Mouse (Mus musculus) heart, embryonic 14.5 days (tissue): ENCODE results near the gene B2m. TPM values are rescaled to one million over a fixed set of nuclear protein-coding genes. Genes with fewer than 3 reads are reported as not detected.

Source experiments
- ATAC-seq: fragments of 200-750 bp; cut with Nextera tagmentation; 2 replicates; pipeline ENCODE4 v1.8.0; 2017; ENCODE audit warnings: low read depth, moderate TSS enrichment; ENCODE audit not compliant: insufficient number of reproducible peaks, insufficient read depth, low FRiP score
- H3K27ac ChIP-seq, 2 experiments: fragments of 200-500 bp in 1 of 2; fragments of 300-500 bp in 1 of 2; sonication (generic) in 1 of 2; replicated peaks in 1 of 2; 2 replicates each; pipeline ENCODE4 v1.5.1; 2012 to 2014; ENCODE audit warnings: low read depth in 2 of 2, low read length in 2 of 2, control low read depth in 1 of 2, mild to moderate bottlenecking in 1 of 2, mixed read lengths in 1 of 2; ENCODE audit not compliant: control insufficient read depth in 1 of 2, insufficient read depth in 1 of 2
- H3K27me3 ChIP-seq: fragments of 300-500 bp; sonication (generic); 2 replicates; pipeline ENCODE4 v1.6.1; 2014; ENCODE audit warnings: mild to moderate bottlenecking, low read length, control low read depth; ENCODE audit not compliant: control insufficient read depth, insufficient read depth
- H3K36me3 ChIP-seq: fragments of 300-500 bp; sonication (generic); 2 replicates; pipeline ENCODE4 v1.6.1; 2014; ENCODE audit warnings: mild to moderate bottlenecking, control low read depth, low read length, mixed read lengths; ENCODE audit not compliant: control insufficient read depth, insufficient read depth
- H3K4me1 ChIP-seq, 2 experiments: fragments of 200-500 bp in 1 of 2; fragments of 300-500 bp in 1 of 2; sonication (generic) in 1 of 2; 2 replicates each; pipeline ENCODE4 v1.6.1; 2012 to 2014; ENCODE audit warnings: low read length in 2 of 2, control low read depth in 1 of 2, mixed read lengths in 1 of 2; ENCODE audit not compliant: control insufficient read depth in 2 of 2, insufficient read depth in 2 of 2
- H3K4me2 ChIP-seq: fragments of 300-500 bp; sonication (generic); 2 replicates; pipeline ENCODE4 v1.6.1; 2014; ENCODE audit warnings: mild to moderate bottlenecking, low read length
- H3K4me3 ChIP-seq, 2 experiments: fragments of 200-500 bp in 1 of 2; fragments of 300-500 bp in 1 of 2; sonication (generic) in 1 of 2; 2 replicates each; pipeline ENCODE4 v1.5.1; 2012 to 2014; ENCODE audit warnings: low read length in 2 of 2, mild to moderate bottlenecking in 2 of 2, control low read depth in 1 of 2, low read depth in 1 of 2, moderate library complexity in 1 of 2; ENCODE audit not compliant: control insufficient read depth in 1 of 2, insufficient read depth in 1 of 2
- H3K9ac ChIP-seq: fragments of 300-500 bp; sonication (generic); 2 replicates; pipeline ENCODE4 v1.6.1; 2014; ENCODE audit warnings: mild to moderate bottlenecking, low read length
- H3K9me3 ChIP-seq: fragments of 300-500 bp; sonication (generic); 2 replicates; pipeline ENCODE4 v1.6.1; 2016; ENCODE audit warnings: low read length, control low read depth; ENCODE audit not compliant: control insufficient read depth
- WGBS: fragments of 180-500 bp; shearing (Covaris S2); extraction: QIAGEN DNeasy Blood & Tissue Kit; methylation state at CpG from one replicate; pipeline ENCODE4 v1.1.7; 2014; 5-methylcytosine and 5-hydroxymethylcytosine counted together
- polyA plus RNA-seq: library from polyadenylated mRNA; unstranded; fragments of >200 nt; fragmentation: Nextera tagmentation; extraction: Ambion mirVana; gene quantifications from 2 replicates; pipeline ENCODE4 v1.2.1, GENCODE M21; 2014

The B2m gene
- polyA plus RNA-seq, 1 experiment from 2014 or later: 299 TPM

DNA sequence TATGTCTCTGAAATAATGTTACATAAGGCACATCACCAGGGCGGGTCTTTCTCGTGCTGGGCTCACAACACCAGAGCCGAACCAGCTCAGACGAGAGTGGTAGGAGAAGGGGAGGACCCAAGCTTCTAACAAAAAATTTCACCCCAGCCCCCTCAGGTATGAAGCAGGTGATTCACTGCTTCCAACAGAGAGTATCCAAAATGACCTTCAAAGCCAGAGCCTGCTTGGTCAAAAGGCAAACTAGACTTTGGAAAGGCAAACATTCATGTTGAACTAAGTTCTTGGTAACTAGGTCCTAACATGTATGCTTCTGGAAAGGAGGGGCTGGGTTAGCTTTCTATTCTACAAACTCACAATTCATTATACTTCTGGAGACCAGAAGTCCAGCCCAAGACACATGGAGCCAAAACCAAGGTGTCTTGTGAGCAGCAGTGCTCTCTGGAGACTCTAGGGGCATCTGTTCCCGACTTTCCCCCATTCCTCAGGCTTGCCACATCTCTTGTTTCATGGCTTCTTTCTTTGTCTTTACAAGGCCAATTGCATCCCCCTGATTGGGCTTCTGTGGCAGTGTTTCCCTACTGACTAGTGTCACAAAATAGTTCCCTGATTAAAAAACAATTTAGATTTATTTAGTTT lies 6.0 kb upstream of the B2m start:
- H3K27ac ChIP-seq: no peak overlapping the region
- no peak overlapping the region for H3K4me2 ChIP-seq
- H3K4me1 ChIP-seq: 0 out of 4 replicates have a peak, but pooled peaks cover 0 to under 1% of the 10 kb centered on the region in 2 experiments
- WGBS: 66% methylated on average over 5 of the region's 5 CpGs
- H3K9ac ChIP-seq: no peak overlapping the region
- H3K27me3 ChIP-seq: no peaks in the 10 kb centered on the region
- ATAC-seq: no peak
- H3K9me3 ChIP-seq: no peaks in the 10 kb centered on the region
- H3K36me3 ChIP-seq: no peaks in the 10 kb centered on the region
- H3K4me3 ChIP-seq: no peak overlapping the region

GRCm38 (mm10) chr2:122143111-122143510 lies 4.4 kb upstream of the B2m start:
- Histone ChIP-seq H3K36me3 (no peaks in the 10 kb centered on the region), H3K9me3 (no peaks in the 10 kb centered on the region), H3K4me2 (no peak overlapping the region), H3K27ac (no peak overlapping the region), H3K27me3 (no peaks in the 10 kb centered on the region), H3K4me3 (no peak overlapping the region), H3K4me1 (0 out of 4 replicates have a peak, but pooled peaks cover 0 to 8% of the 10 kb centered on the region in 2 experiments), H3K9ac (no peak overlapping the region)
- 82% methylated on average over 3 of the region's 3 CpGs for WGBS
- ATAC-seq: no peak

DNA sequence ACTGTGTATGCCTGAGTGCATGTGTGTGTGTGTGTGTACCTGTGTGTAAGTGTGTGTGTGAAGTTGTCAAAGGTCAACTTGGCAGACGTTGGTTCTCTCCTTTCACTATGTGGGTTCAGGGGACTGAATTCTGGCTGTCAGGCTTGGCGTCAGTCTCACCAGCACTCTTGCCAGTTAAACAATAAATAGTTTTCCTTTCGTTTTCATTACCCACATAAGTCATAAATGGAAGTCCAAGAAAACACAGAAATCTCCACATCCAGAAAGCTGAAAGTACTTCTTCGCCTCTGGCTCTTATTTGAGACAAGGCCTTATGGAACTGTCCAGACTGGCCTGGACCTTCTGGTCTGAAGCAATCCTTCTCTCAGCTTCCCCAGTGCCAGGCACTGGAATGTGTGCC lies 1.7 kb upstream of the B2m start:
- 74% methylated on average over 4 of the region's 4 CpGs for WGBS
- Histone ChIP-seq H3K9me3 (no peaks in the 10 kb centered on the region), H3K9ac (no peak overlapping the region), H3K4me3 (no peak overlapping the region), H3K4me2 (no peak overlapping the region), H3K4me1 (peaks cover 0 to 19% of the 10 kb centered on the region in 2 experiments; a peak in 1 of 4 replicates), H3K36me3 (no peaks in the 10 kb centered on the region), H3K27ac (no peak overlapping the region), H3K27me3 (no peaks in the 10 kb centered on the region)
- no peak for ATAC-seq

- peaks cover 9% of the 10 kb centered on the region for H3K36me3 ChIP-seq
- no peak overlapping the region for H3K4me3 ChIP-seq
- H3K27me3 ChIP-seq: no peaks in the 10 kb centered on the region
- no peaks in the 10 kb centered on the region for H3K9me3 ChIP-seq
- no peak overlapping the region; the same call in 1 of the 2 replicates for H3K9ac ChIP-seq
- WGBS: 38% methylated on average over 6 of the region's 6 CpGs
- peak overlapping the region; percentile 66 to 71 for H3K27ac ChIP-seq
- peaks cover 0 to 19% of the 10 kb centered on the region in 2 experiments; a peak in 1 of 4 replicates for H3K4me1 ChIP-seq
- peak overlapping the region; percentile 68 for H3K4me2 ChIP-seq
- no peak for ATAC-seq
These were observed 799 bp upstream of the B2m start for GRCm38 (mm10) chr2:122146687-122147086.

DNA sequence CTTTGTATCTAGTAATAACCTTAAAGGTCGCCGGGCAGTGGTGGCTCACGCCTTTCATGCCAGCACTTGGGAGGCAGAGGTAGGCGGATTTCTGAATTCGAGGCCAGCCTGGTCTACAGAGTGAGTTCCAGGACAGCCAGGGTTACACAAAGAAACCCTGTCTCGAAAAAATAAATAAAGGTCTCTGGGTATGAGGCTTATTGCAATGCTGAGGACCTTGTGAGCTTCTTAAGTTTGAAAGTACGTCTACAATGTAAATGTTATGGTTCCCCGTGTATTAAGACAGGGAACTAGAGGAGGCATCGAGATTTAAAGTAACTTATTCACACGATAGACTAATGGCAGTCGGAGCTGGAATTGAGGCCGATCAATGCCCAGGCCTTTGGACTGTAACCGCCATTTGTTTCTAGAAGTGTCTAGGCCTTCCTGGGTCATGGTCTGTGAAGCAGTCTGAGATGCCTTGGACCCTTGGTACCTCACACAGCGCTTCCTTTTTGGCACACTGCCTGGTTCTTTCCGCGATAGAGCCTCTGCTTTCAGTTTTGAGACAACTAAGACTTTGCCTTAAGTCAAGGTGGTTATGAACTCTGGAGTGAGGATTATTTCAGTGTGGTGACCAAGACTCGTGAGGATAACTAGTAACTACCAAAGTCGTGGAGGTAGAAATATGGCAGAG lies 894 bp downstream of the B2m start:
- Histone ChIP-seq H3K4me3 (peak overlapping the region; percentile 55 to 80), H3K27me3 (no peaks in the 10 kb centered on the region), H3K4me1 (peaks cover 0 to 19% of the 10 kb centered on the region in 2 experiments; a peak in 1 of 4 replicates), H3K4me2 (peak overlapping the region; percentile 68), H3K36me3 (peaks cover 17% of the 10 kb centered on the region), H3K27ac (peak overlapping the region; percentile 79; a peak in 2 of 4 replicates), H3K9ac (peak overlapping the region; percentile 82), H3K9me3 (no peaks in the 10 kb centered on the region)
- WGBS: 36% methylated on average over 18 of the region's 18 CpGs
- no peak for ATAC-seq

DNA sequence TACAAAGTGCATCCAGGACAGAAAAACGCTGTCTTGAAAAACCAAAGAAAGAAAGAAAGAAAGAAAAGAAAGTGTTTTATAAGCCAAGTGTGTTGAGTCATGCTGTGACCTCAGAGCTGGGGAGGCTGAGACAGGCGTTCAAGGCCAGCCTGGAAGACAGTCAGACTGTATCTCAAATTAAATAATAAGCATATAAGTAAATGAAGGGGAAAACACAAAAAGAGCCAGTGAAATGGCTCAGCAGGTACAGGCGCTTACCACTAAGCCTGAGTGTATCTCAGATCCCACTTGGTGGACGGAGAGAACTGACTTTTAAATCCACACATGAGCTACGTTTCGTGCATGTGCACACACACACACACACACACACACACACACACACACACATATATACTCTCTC lies 1.8 kb downstream of the B2m start:
- ATAC-seq: no peak
- Histone ChIP-seq H3K9me3 (no peaks in the 10 kb centered on the region), H3K4me1 (peaks cover 0 to 19% of the 10 kb centered on the region in 2 experiments; a peak in 1 of 4 replicates), H3K27me3 (no peaks in the 10 kb centered on the region), H3K27ac (no peak overlapping the region), H3K9ac (no peak overlapping the region), H3K4me2 (peak overlapping the region; percentile 68), H3K36me3 (peaks cover 17% of the 10 kb centered on the region), H3K4me3 (no peak overlapping the region)
- 89% methylated on average over 6 of the region's 6 CpGs for WGBS

GRCm38 (mm10) chr2:122149716-122150115 lies 2.2 kb downstream of the B2m start:
- Histone ChIP-seq H3K9me3 (no peaks in the 10 kb centered on the region), H3K27me3 (no peaks in the 10 kb centered on the region), H3K4me2 (peak overlapping the region; percentile 68; the same call in 1 of the 2 replicates), H3K4me1 (peaks cover 0 to 19% of the 10 kb centered on the region in 2 experiments; a peak in 1 of 4 replicates), H3K4me3 (no peak overlapping the region), H3K27ac (no peak overlapping the region), H3K9ac (no peak overlapping the region), H3K36me3 (peaks cover 17% of the 10 kb centered on the region)
- no peak for ATAC-seq
- WGBS: 71% methylated on average over 3 of the region's 3 CpGs
